Mouse (Mus musculus) erythroblast, embryonic 14.5 days (primary cell): Measurements from ENCODE around the gene Gm42715.

Experiments used
- GATA1 ChIP-seq: IDR thresholded peaks from 2 replicates; pipeline ENCODE4 v1.6.1; 2012; ENCODE audit warnings: low read length, inconsistent platforms, mixed read lengths
- TAL1 ChIP-seq: IDR thresholded peaks from 3 replicates; pipeline ENCODE4 v1.6.1; 2012; ENCODE audit warnings: low read length, inconsistent platforms, mixed read lengths

GRCm38 (mm10) chr7:127475186-127475740, 44.1 kb upstream of the Gm42715 start:
- TF ChIP-seq GATA1, result no peak
- TF ChIP-seq TAL1, result no peak
